Mouse (Mus musculus) hindbrain, embryonic 13.5 days (tissue): Measurements from ENCODE around the gene Stx11. TPM values are rescaled to one million over a fixed set of nuclear protein-coding genes. Genes with fewer than 3 reads are reported as not detected.

Experiments used
- ATAC-seq: fragments of 200-750 bp; cut with Nextera tagmentation; 2 replicates; pipeline ENCODE4 v1.8.0; 2017; ENCODE audit warnings: moderate TSS enrichment; ENCODE audit not compliant: low FRiP score
- H3K27ac ChIP-seq: fragments of 300-500 bp; sonication (generic); 2 replicates; pipeline ENCODE4 v1.5.1; 2015; ENCODE audit warnings: inconsistent platforms, mild to moderate bottlenecking, moderate library complexity
- H3K27me3 ChIP-seq: fragments of 300-500 bp; sonication (generic); 2 replicates; pipeline ENCODE4 v1.6.1; 2015; ENCODE audit warnings: mild to moderate bottlenecking, inconsistent platforms
- H3K36me3 ChIP-seq: fragments of 300-500 bp; sonication (generic); 2 replicates; pipeline ENCODE4 v1.6.1; 2015; ENCODE audit warnings: mild to moderate bottlenecking, inconsistent platforms
- H3K4me1 ChIP-seq: fragments of 300-500 bp; sonication (generic); replicated peaks from 2 replicates; pipeline ENCODE4 v1.6.1; 2015; ENCODE audit warnings: inconsistent platforms
- H3K4me2 ChIP-seq: fragments of 300-500 bp; sonication (generic); 2 replicates; pipeline ENCODE4 v1.6.1; 2015; ENCODE audit warnings: inconsistent platforms, mild to moderate bottlenecking, moderate library complexity
- H3K4me3 ChIP-seq: fragments of 300-500 bp; sonication (generic); 2 replicates; pipeline ENCODE4 v1.5.1; 2015; ENCODE audit warnings: mild to moderate bottlenecking, inconsistent platforms
- H3K9ac ChIP-seq: fragments of 300-500 bp; sonication (generic); 2 replicates; pipeline ENCODE4 v1.6.1; 2015; ENCODE audit warnings: mild to moderate bottlenecking, inconsistent platforms
- H3K9me3 ChIP-seq: fragments of 300-500 bp; sonication (generic); 2 replicates; pipeline ENCODE4 v1.6.1; 2016; ENCODE audit warnings: inconsistent platforms
- WGBS: fragments of 180-500 bp; shearing (Covaris S2); methylation state at CpG from one replicate; pipeline ENCODE4 v1.1.7; 2015; 5-methylcytosine and 5-hydroxymethylcytosine counted together
- polyA plus RNA-seq: library from polyadenylated mRNA; unstranded; fragments of >200 nt; fragmentation: Nextera tagmentation; extraction: Ambion mirVana; gene quantifications from 2 replicates; pipeline ENCODE4 v1.2.1, GENCODE M21; 2015

Stx11 gene
- polyA plus RNA-seq, 1 experiment from 2014 or later, result 1.2 TPM

- Histone ChIP-seq H3K9ac (no peak overlapping the region), H3K36me3 (no peaks in the 10 kb centered on the region), H3K4me2 (no peak overlapping the region), H3K4me3 (no peak overlapping the region), H3K4me1 (no peaks in the 10 kb centered on the region), H3K27ac (no peak overlapping the region), H3K27me3 (no peaks in the 10 kb centered on the region), H3K9me3 (no peaks in the 10 kb centered on the region)
- WGBS, result 77% methylated on average over 5 of the region's 5 CpGs
- ATAC-seq, result no peak
Measured at GRCm38 (mm10) chr10:12904140-12904528, 60.0 kb downstream of the Stx11 start.

DNA sequence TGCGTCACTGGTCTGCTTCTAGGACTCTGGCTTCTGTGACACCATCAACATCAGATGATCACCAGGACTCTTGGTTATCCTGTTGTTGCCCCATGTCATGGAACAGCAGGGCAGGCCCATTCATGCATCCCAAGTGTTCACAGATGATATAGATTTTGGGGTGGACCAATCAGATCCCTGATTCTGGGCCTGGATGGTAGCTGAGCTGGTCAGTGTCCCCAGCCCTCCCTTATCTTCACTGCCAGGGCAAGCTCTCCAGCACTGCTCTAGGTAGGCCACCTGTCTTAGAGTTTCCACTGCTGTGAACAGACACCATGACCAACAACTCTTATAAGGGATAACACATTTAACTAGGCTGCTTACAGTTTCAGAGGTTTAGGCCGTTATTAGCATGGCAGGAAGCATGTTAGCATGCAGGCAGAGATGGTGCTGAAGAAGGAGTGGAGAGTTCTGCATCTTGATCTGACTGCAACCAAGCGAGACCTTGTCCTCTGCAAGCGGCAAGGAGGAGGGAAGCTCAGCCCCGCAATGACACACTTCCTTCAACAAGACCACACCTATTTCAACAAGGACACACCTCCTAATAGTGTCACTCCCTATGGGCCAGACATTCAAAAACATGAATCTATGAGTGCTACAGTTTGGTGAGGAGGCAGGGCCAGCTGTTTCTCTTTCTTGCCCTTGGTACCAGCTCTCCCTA, 60.5 kb downstream of the Stx11 start:
- 95% methylated on average over 5 of the region's 5 CpGs for WGBS
- Histone ChIP-seq H3K27ac (no peak overlapping the region), H3K9ac (no peak overlapping the region), H3K36me3 (no peaks in the 10 kb centered on the region), H3K4me3 (no peak overlapping the region), H3K27me3 (no peaks in the 10 kb centered on the region), H3K4me1 (no peaks in the 10 kb centered on the region), H3K4me2 (no peak overlapping the region), H3K9me3 (no peaks in the 10 kb centered on the region)
- ATAC-seq, result no peak

DNA sequence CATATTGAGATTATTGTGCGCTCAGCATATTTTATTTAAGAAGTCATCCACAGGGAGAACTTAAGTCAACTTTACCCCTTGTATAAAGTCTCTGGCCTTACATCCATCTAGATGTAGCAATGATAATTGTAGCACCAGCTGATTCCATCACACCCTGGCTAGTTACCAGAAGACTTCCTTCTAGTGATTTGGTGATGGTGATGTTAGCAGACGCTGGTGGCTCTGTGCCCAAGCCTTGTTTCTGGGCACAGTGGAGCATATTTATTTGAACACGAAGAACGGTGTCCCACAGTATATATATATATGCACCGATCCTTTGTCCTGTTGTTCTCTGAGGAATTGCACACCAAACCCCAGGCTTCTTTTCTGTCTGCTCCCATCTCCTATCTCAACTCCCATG, 64.2 kb downstream of the Stx11 start:
- no peaks in the 10 kb centered on the region for H3K4me1 ChIP-seq
- H3K27ac ChIP-seq, result no peak overlapping the region
- H3K4me3 ChIP-seq, result no peak overlapping the region
- WGBS, result 94% methylated on average over 5 of the region's 5 CpGs
- ATAC-seq, result no peak
- no peaks in the 10 kb centered on the region for H3K27me3 ChIP-seq
- H3K4me2 ChIP-seq, result no peak overlapping the region
- no peak overlapping the region for H3K9ac ChIP-seq
- H3K36me3 ChIP-seq, result no peaks in the 10 kb centered on the region
- no peaks in the 10 kb centered on the region for H3K9me3 ChIP-seq

DNA sequence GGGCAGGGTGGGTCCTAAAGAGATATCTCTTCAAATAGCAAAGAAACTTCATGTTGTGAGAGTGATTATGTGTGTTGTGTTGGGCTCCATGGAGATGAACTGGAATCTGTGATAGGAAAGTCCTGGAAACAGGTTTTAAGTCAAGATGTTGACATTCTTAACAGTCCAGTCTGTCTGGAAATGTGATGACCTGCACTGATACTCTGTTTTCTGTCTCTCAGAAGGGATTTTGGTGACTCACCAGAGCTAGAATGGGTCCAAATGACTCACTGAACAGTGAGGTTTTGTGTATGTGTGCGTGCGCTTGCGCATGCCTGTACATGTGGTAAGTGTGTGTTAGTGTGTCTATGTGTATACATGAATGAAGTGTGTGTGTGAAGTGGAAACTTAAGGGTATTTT, 70.8 kb downstream of the Stx11 start:
- no peak overlapping the region for H3K27ac ChIP-seq
- H3K9me3 ChIP-seq, result no peaks in the 10 kb centered on the region
- ATAC-seq, result no peak
- no peaks in the 10 kb centered on the region for H3K27me3 ChIP-seq
- H3K4me3 ChIP-seq, result no peak overlapping the region
- no peak overlapping the region for H3K4me2 ChIP-seq
- over 99% methylated on average over 3 of the region's 3 CpGs for WGBS
- no peak overlapping the region for H3K9ac ChIP-seq
- no peaks in the 10 kb centered on the region for H3K4me1 ChIP-seq
- H3K36me3 ChIP-seq, result no peaks in the 10 kb centered on the region

GRCm38 (mm10) chr10:12888373-12888772, 75.7 kb downstream of the Stx11 start:
- H3K27me3 ChIP-seq, result no peaks in the 10 kb centered on the region
- WGBS, result 83% methylated on average over 13 of the region's 13 CpGs
- H3K4me3 ChIP-seq, result no peak overlapping the region
- no peaks in the 10 kb centered on the region for H3K36me3 ChIP-seq
- no peak overlapping the region for H3K9ac ChIP-seq
- H3K27ac ChIP-seq, result no peak overlapping the region
- no peak overlapping the region for H3K4me2 ChIP-seq
- ATAC-seq, result no peak
- no peaks in the 10 kb centered on the region for H3K4me1 ChIP-seq
- no peaks in the 10 kb centered on the region for H3K9me3 ChIP-seq

Other genes starting within 250 kb of the Stx11 start
- 30.1 and 31.4 TPM in 2 replicates for gene Utrn, start 94.9 kb downstream of the Stx11 start, polyA plus RNA-seq
- gene Sf3b5, start 41.0 kb upstream of the Stx11 start, polyA plus RNA-seq, result 26.0 and 27.1 TPM in 2 replicates
- gene Plagl1, start 96.2 kb upstream of the Stx11 start, polyA plus RNA-seq, result 32.3 and 34.2 TPM in 2 replicates
- gene Zc2hc1b, start 213.7 kb upstream of the Stx11 start, polyA plus RNA-seq, result not detected in 2 replicates
- 36.5 and 40.8 TPM in 2 replicates for gene Ltv1, start 228.9 kb upstream of the Stx11 start, polyA plus RNA-seq